Mouse (Mus musculus): Measurements from ENCODE around the gene Ripor1. TPM values are rescaled to one million over a fixed set of nuclear protein-coding genes. Genes with fewer than 3 reads are reported as not detected.

Gene Ripor1
- total RNA-seq, 1 experiment: 5.6 TPM

DNA sequence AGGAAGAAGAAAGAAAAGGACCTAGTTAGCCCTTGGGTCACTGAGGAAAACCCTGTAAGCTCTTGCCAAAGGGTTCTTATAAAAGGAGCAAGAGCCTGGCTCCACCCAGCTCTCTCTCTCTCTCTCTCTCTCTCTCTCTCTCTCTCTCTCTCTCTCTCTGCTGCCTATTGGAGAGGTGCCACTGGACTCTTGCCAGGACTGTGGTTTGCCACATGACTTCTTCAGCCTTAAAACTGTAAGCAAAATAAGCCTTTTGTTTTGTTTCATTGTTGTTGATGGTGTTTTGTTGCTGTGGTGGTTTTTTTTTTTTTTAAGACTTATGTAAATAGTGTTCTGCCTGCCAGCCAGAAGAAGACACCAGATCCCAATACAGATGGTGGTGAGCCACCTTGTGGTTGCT, 31.6 kb upstream of the Ripor1 start:
- H3K4me3 ChIP-seq (ENCODE audit: insufficient read depth in 1 of 2, low read depth in 1 of 2, low read length in 2 of 2, poor library complexity in 1 of 2, severe bottlenecking in 1 of 2): no peak overlapping the region
- H3K9me3 ChIP-seq (ENCODE audit: control insufficient read depth, insufficient read depth, low read depth, low read length): no peaks in the 10 kb centered on the region
- no peak overlapping the region for H3K27ac ChIP-seq (ENCODE audit: insufficient read depth, low read depth, low read length, poor library complexity, severe bottlenecking)
- DNase-seq (ENCODE audit: low read depth, low spot score): no peak
- in situ Hi-C loops (cut with MboI; ENCODE audit: low sequenced_read_pairs in 2 of 2, unreplicated experiment in 2 of 2): no loop called here
- no peak overlapping the region for H3K9ac ChIP-seq (ENCODE audit: insufficient read depth, low read depth, low read length, poor library complexity, severe bottlenecking)
- no peaks in the 10 kb centered on the region for H3K36me3 ChIP-seq (ENCODE audit: control insufficient read depth, insufficient read depth, low read length, poor library complexity, severe bottlenecking)
- TF ChIP-seq ZNF384 (IDR thresholded peaks at IDR 0.05; ENCODE audit: low read depth, low read length) (peak; percentile 63), CHD2 (IDR thresholded peaks at IDR 0.05; ENCODE audit: low read depth, low read length) (no peak)
- peaks cover 3% of the 10 kb centered on the region in 2 experiments; a peak in 3 of 4 replicates for H3K4me1 ChIP-seq (ENCODE audit: control insufficient read depth in 2 of 2, insufficient read depth in 2 of 2, low read length in 2 of 2, poor library complexity in 1 of 2)

GRCm38 (mm10) chr8:105574741-105575140, 30.3 kb upstream of the Ripor1 start:
- in situ Hi-C loops (cut with MboI; ENCODE audit: low sequenced_read_pairs in 2 of 2, unreplicated experiment in 2 of 2): no loop called here
- peaks cover 3% of the 10 kb centered on the region in 2 experiments; a peak in 3 of 4 replicates for H3K4me1 ChIP-seq (ENCODE audit: control insufficient read depth in 2 of 2, insufficient read depth in 2 of 2, low read length in 2 of 2, poor library complexity in 1 of 2)
- H3K4me3 ChIP-seq (ENCODE audit: insufficient read depth in 1 of 2, low read depth in 1 of 2, low read length in 2 of 2, poor library complexity in 1 of 2, severe bottlenecking in 1 of 2): no peak overlapping the region
- peak; percentile 56; the same call in 1 of the 2 replicates for TF ChIP-seq ZNF384 (IDR thresholded peaks at IDR 0.05; ENCODE audit: low read depth, low read length)
- TF ChIP-seq ZC3H11A (IDR thresholded peaks at IDR 0.05; ENCODE audit: borderline replicate concordance, low read depth, low read length): no peak
- TF ChIP-seq HCFC1 (IDR thresholded peaks at IDR 0.05; ENCODE audit: borderline replicate concordance, insufficient read depth, low read length): no peak
- TF ChIP-seq CHD2 (IDR thresholded peaks at IDR 0.05; ENCODE audit: low read depth, low read length): no peak
- TF ChIP-seq MAFK (IDR thresholded peaks at IDR 0.05; ENCODE audit: insufficient read depth, low read depth, low read length): no peak
- no peaks in the 10 kb centered on the region for H3K36me3 ChIP-seq (ENCODE audit: control insufficient read depth, insufficient read depth, low read length, poor library complexity, severe bottlenecking)
- no peak overlapping the region for H3K9ac ChIP-seq (ENCODE audit: insufficient read depth, low read depth, low read length, poor library complexity, severe bottlenecking)
- no peaks in the 10 kb centered on the region for H3K9me3 ChIP-seq (ENCODE audit: control insufficient read depth, insufficient read depth, low read depth, low read length)
- DNase-seq (ENCODE audit: low read depth, low spot score): no peak
- H3K27ac ChIP-seq (ENCODE audit: insufficient read depth, low read depth, low read length, poor library complexity, severe bottlenecking): no peak overlapping the region

DNA sequence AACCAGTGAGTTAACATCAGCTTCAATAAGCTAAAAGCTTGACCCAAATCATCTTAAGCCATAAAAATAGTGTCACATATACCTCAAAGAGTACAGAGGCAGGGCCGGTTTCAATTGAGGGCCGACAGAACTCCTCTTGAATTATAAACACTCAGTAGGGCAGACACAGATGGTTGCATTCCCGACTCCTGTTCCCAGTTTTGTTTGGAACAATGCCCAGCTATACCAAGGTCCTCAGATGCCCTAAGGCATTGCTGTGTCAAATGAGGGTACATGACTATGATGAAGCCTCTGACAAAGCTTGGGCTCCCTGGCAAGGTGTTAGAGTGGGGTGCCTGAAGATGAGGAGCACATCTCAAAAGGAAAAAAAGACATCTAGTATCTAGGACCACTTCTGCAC, 29.5 kb upstream of the Ripor1 start:
- in situ Hi-C loops (cut with MboI; ENCODE audit: low sequenced_read_pairs in 2 of 2, unreplicated experiment in 2 of 2): no loop called here

GRCm38 (mm10) chr8:105579719-105580118, 25.3 kb upstream of the Ripor1 start:
- Histone ChIP-seq H3K9me3 (ENCODE audit: control insufficient read depth, insufficient read depth, low read depth, low read length) (no peaks in the 10 kb centered on the region), H3K9ac (ENCODE audit: insufficient read depth, low read depth, low read length, poor library complexity, severe bottlenecking) (no peak overlapping the region), H3K27ac (ENCODE audit: insufficient read depth, low read depth, low read length, poor library complexity, severe bottlenecking) (no peak overlapping the region), H3K36me3 (ENCODE audit: control insufficient read depth, insufficient read depth, low read length, poor library complexity, severe bottlenecking) (no peaks in the 10 kb centered on the region), H3K4me3 (ENCODE audit: insufficient read depth in 1 of 2, low read depth in 1 of 2, low read length in 2 of 2, poor library complexity in 1 of 2, severe bottlenecking in 1 of 2) (no peak overlapping the region), H3K4me1 (ENCODE audit: control insufficient read depth in 2 of 2, insufficient read depth in 2 of 2, low read length in 2 of 2, poor library complexity in 1 of 2) (peaks cover 5 to 8% of the 10 kb centered on the region in 2 experiments)
- in situ Hi-C loops (cut with MboI; ENCODE audit: low sequenced_read_pairs in 2 of 2, unreplicated experiment in 2 of 2): no loop called here
- peak; percentile 83 for TF ChIP-seq MAFK (IDR thresholded peaks at IDR 0.05; ENCODE audit: insufficient read depth, low read depth, low read length)
- TF ChIP-seq CHD2 (IDR thresholded peaks at IDR 0.05; ENCODE audit: low read depth, low read length): no peak
- TF ChIP-seq ZNF384 (IDR thresholded peaks at IDR 0.05; ENCODE audit: low read depth, low read length): no peak
- no peak for TF ChIP-seq HCFC1 (IDR thresholded peaks at IDR 0.05; ENCODE audit: borderline replicate concordance, insufficient read depth, low read length)
- TF ChIP-seq ZC3H11A (IDR thresholded peaks at IDR 0.05; ENCODE audit: borderline replicate concordance, low read depth, low read length): no peak
- no peak for DNase-seq (ENCODE audit: low read depth, low spot score)

More for the DNA sequence above, 29.5 kb upstream of the Ripor1 start:
- H3K9ac ChIP-seq (ENCODE audit: insufficient read depth, low read depth, low read length, poor library complexity, severe bottlenecking): no peak overlapping the region
- DNase-seq (ENCODE audit: low read depth, low spot score): no peak
- no peaks in the 10 kb centered on the region for H3K9me3 ChIP-seq (ENCODE audit: control insufficient read depth, insufficient read depth, low read depth, low read length)
- H3K27ac ChIP-seq (ENCODE audit: insufficient read depth, low read depth, low read length, poor library complexity, severe bottlenecking): no peak overlapping the region
- H3K4me1 ChIP-seq (ENCODE audit: control insufficient read depth in 2 of 2, insufficient read depth in 2 of 2, low read length in 2 of 2, poor library complexity in 1 of 2): peaks cover 3 to 5% of the 10 kb centered on the region in 2 experiments
- TF ChIP-seq ZC3H11A (IDR thresholded peaks at IDR 0.05; ENCODE audit: borderline replicate concordance, low read depth, low read length) (no peak), ZNF384 (IDR thresholded peaks at IDR 0.05; ENCODE audit: low read depth, low read length) (no peak), HCFC1 (IDR thresholded peaks at IDR 0.05; ENCODE audit: borderline replicate concordance, insufficient read depth, low read length) (no peak), CHD2 (IDR thresholded peaks at IDR 0.05; ENCODE audit: low read depth, low read length) (no peak), MAFK (IDR thresholded peaks at IDR 0.05; ENCODE audit: insufficient read depth, low read depth, low read length) (no peak)
- no peak overlapping the region for H3K4me3 ChIP-seq (ENCODE audit: insufficient read depth in 1 of 2, low read depth in 1 of 2, low read length in 2 of 2, poor library complexity in 1 of 2, severe bottlenecking in 1 of 2)
- H3K36me3 ChIP-seq (ENCODE audit: control insufficient read depth, insufficient read depth, low read length, poor library complexity, severe bottlenecking): no peaks in the 10 kb centered on the region

- H3K4me3 ChIP-seq (ENCODE audit: insufficient read depth in 1 of 2, low read depth in 1 of 2, low read length in 2 of 2, poor library complexity in 1 of 2, severe bottlenecking in 1 of 2): no peak overlapping the region
- no peak for TF ChIP-seq ZNF384 (IDR thresholded peaks at IDR 0.05; ENCODE audit: low read depth, low read length)
- TF ChIP-seq ZC3H11A (IDR thresholded peaks at IDR 0.05; ENCODE audit: borderline replicate concordance, low read depth, low read length): no peak
- no peak for TF ChIP-seq CHD2 (IDR thresholded peaks at IDR 0.05; ENCODE audit: low read depth, low read length)
- no peak for TF ChIP-seq HCFC1 (IDR thresholded peaks at IDR 0.05; ENCODE audit: borderline replicate concordance, insufficient read depth, low read length)
- no peak for TF ChIP-seq MAFK (IDR thresholded peaks at IDR 0.05; ENCODE audit: insufficient read depth, low read depth, low read length)
- no peak for DNase-seq (ENCODE audit: low read depth, low spot score)
- H3K27ac ChIP-seq (ENCODE audit: insufficient read depth, low read depth, low read length, poor library complexity, severe bottlenecking): no peak overlapping the region
- H3K4me1 ChIP-seq (ENCODE audit: control insufficient read depth in 2 of 2, insufficient read depth in 2 of 2, low read length in 2 of 2, poor library complexity in 1 of 2): peaks cover 0 to 3% of the 10 kb centered on the region in 2 experiments; a peak in 1 of 4 replicates
- H3K9me3 ChIP-seq (ENCODE audit: control insufficient read depth, insufficient read depth, low read depth, low read length): no peaks in the 10 kb centered on the region
- no peak overlapping the region for H3K9ac ChIP-seq (ENCODE audit: insufficient read depth, low read depth, low read length, poor library complexity, severe bottlenecking)
- in situ Hi-C loops (cut with MboI; ENCODE audit: low sequenced_read_pairs in 2 of 2, unreplicated experiment in 2 of 2): no loop called here
- no peaks in the 10 kb centered on the region for H3K36me3 ChIP-seq (ENCODE audit: control insufficient read depth, insufficient read depth, low read length, poor library complexity, severe bottlenecking)
Measured at GRCm38 (mm10) chr8:105592431-105592830, 12.6 kb upstream of the Ripor1 start.
